Mouse (Mus musculus) megakaryocyte progenitor cell, adult 5-6 weeks (primary cell): ENCODE measurements at regions not wholly inside any gene's neighbourhood (a gene's known extent, or its start where the extent isn't known, plus 50 kb on each side); places are given as distances from the start of the nearest gene placed in this dataset.

Source experiments
- ATAC-seq: replicated peaks from 2 replicates; pipeline ENCODE4 v1.8.0; 2016; ENCODE audit warnings: mild to moderate bottlenecking, moderate TSS enrichment, inconsistent platforms; ENCODE audit not compliant: poor library complexity

DNA sequence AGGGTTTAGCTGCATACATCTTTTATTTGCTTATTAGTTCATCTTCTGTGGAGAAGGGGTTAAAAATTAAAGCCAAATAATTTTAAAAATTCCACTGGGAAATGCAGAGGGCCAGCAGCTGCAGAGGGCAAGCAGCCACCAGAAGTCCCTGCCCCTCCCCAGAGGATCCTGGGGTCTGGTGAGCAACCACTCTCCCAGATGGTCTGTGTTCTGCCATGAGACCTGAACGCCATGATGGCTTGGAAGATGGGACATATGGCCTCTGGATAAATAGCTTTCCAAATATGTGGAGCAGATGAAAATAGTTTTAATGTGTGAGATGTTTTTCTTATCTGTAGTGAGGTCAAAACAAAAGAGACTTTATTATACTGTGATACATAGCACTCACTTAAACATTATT lies 326.1 kb upstream of the Gm5148 start:
- ATAC-seq, result no peak

DNA sequence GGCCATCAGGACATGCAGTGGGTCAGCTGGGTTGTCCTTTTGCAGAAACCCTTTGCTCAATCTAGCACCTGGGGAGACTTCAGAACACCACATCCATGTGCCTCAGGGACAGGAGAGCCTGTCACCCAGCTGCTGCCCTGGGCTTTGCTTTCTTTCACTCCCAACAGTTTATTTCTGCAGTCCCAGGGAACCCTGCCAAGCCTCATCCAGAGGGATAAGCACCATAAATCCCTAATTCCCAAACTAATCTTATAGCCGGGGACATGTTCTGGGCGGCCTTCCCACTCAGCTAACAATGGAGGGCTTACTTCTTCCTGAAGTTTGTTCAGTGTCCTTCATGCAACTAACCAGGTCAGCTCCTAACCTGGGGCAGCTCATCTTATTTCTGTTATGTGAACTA lies 325.0 kb upstream of the Gm5148 start:
- no peak for ATAC-seq

DNA sequence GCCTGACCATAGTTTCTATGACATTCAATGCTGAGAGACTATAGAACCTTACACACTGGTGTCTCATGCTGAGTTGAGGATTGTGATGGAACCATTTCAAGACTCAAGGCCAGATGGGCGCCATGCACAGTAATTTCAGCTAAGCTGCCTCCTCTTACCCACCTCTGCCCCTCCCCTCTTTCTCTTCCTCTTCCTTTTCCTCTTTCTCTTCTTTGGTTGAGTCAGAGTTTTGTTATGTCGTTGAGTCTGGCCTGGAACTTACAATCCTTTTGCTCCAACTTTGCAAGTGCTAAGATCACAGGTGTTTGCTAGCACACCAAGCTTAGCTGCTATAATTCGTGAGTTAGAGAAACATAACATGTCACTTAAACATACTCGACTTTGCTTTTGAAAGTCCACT lies 323.2 kb upstream of the Gm5148 start:
- ATAC-seq, result no peak

DNA sequence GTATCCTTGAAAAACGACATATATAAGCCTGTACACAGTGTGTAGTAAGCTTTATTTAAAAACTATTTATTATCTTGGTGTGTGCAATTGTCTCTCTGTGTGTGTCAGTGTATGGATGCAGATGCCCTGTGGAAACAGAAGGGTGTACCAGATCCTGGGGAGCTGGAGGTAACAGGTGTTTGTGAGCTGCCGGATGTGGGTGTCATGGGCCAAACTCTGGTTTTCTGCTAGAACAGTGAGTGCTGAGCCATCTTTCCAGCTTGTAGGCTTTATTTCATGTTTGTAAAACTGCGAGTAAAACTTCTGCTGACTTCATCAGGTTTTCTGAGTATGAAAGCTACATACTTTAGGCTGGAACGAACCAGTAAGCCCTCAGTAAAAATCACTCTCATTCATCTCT lies 322.3 kb upstream of the Gm5148 start:
- ATAC-seq, result no peak

DNA sequence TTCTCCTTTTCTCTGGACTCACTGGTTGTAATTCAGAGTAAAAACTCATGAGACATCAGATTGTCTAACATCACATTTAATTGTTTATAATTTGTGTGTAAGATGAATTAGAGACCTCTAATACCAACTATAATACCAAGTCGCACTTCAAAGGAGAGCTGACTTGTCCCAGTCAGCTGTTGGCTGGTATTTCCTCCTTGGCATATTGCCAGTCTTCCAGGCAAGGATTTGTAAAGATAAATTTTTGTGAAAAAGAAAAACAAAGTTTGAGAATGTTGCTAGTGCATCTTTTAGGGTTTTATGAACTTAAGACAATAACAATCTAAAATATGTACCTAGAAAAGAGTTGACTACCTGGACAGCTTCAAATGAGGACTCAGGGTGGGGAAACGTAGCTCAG lies 321.7 kb upstream of the Gm5148 start:
- ATAC-seq, result no peak

DNA sequence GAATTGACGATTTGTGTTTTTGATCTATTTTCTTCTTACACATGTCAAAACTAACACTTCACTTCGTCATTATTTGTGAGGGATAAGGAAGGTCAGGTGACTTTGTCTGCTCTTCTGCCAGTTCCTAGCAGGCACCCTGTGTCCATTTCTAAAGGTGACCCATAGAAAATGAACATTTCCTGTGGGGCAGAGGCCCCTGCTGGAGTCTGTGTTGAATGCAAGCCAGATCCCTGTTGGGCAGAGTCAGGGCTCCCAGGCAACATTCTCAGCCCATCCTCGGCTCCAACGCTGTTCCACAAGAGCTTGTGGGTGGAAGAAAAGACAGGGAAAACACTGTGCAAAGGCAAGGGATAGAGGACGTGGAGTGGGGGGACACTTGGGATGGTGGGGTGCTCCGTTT lies 321.2 kb upstream of the Gm5148 start:
- ATAC-seq, result no peak

DNA sequence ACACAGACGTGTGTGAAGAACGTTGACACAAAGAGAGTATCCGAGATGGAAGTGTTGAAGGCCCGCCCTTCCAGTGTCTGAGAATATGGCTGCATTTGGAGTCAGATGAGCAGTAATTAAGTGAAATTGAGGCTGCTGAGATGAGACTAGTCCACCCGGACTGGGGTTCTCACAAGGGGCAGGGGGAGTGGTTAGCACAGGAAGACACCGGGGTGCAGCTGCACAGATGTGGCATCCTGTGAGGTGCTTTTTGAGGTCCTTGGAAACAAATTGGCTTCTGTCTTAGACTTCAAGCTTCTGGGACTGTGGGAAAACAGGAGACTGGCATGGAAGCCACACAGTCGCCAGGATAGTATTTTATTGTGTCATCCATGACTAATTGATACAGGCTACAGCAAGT lies 320.0 kb upstream of the Gm5148 start:
- ATAC-seq, result no peak

DNA sequence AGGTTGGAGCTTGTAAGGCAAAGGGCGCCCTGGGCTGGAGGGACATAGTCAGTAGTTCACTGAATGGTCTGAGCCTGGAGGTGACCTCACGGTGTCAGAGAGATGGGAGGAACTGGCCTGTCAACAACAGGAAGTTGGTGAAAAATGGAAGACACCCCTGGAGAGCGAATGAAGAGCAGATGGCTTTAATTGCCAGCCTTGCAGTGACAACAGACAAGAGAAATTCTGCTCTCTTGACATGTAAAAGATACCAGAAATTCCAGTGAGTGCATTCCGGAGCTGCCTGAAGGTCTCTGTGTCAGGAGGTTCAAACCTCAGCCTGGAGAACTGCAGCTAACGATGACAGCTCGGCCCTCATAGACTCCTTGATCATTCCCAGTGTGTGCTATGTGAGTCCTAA lies 318.3 kb upstream of the Gm5148 start:
- ATAC-seq, result peak; percentile 29; the same call in 1 of the 2 replicates

DNA sequence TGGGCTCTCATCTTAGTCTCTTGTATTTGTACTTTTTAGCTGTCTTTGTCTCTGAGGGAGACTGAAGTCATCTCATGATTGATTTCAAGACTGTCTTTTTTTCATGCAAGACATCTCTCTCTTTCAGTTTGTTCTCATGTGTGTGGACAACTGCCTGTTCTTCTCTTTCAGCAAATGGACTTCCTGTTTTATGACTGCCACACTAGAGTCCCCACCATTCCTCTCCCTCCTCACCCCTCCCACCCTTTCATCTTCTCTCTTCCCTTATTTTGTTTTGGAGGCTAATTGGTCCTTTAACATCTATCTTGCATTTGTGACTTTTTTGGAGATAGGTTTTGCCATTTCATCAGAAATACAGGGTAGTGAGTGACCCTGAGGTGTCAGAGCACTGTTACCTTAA lies 311.8 kb upstream of the Gm5148 start:
- ATAC-seq, result peak; percentile 57

DNA sequence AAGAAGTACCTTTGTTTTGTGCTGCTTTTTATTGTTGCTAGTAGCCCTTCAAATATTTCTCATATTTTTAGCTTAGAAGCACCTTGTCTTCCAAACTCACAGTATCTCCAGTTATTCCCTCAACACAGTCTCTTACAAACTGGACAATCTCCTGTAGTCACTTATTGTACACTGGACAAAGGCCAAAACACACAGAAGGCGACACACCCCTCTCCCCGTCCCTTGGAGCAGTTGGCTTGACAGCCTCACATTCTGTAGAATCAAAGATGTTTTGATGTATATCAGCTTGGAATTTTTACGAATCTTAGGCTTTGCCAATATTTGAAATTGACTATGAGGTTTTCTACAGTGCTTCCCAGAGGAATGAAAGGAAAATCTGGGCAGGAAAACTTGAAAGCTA lies 309.8 kb upstream of the Gm5148 start:
- no peak for ATAC-seq

DNA sequence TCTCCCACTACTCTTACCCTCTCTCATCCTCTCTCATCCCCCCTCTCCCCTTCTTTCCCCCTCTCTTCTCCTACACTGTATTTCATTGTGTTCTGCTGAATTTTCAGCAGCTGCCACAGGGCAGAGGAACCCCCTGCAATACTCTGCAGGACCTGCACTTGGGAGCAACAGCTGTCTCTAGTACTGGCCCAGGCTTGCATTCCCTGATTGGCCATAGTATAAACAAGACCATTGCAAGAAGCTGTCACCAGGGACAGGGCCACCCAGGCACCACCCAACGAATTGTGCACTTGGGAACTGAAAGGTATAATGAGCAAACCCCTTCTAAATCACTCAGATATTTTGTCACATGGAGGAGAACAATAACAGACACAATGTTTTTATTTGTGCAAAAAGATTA lies 290.5 kb upstream of the Gm5148 start:
- no peak for ATAC-seq

DNA sequence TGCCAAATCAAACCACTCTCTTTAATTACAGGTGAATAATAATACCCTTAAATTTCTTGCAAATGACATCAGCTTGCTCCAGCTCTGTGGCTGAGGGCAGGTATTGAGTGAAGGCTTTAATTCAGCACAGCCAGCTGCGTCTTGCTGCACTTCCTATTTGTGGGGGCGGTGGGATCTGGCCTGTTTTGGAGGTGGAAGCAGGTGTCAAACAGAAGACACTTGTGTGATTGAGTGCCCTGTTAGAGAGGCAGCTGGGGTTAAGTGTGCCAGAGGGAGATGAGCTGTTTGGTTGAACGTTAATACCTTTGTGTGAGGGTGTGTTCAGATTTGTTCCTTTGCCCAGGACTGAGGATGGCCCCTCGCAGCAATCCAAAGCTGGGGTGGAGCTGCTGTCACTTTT lies 284.9 kb upstream of the Gm5148 start:
- ATAC-seq, result no peak

DNA sequence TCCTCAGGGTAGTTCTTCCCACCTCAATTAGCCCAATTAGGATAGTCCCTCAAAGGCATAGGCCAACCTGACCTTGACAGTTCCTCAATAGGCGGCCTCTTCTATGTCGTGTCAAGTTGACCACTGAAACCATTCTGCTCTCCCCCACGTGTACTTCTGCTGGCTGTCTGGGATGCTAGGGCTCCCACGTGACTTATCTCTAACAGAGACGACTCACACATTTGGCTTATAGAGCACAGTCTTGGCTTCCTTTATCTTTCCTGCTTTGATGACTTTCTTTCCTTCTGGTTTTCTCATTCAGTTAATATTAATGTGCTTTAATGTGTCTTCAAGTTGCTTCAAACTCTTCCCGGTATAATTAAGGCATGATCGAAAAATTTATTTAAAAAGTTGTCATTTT lies 284.0 kb upstream of the Gm5148 start:
- ATAC-seq, result no peak

DNA sequence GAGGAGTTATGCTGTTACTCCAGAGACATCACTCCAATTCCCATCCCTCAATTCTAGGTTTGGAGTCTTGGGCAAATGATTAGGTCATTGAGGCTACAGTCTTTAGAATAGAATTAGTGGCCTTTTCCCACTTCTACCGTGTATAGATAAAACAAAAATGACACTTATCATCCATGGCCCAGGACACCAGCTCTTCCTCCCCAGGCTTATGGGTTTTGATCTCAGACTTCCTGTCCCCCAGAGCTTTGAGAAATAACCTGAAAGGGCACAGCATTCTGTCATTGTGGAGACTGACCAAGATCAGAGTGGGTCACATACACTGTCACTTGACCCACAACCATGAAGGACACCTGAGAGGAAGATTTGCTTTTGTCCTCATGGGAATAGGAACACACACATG lies 283.3 kb upstream of the Gm5148 start:
- ATAC-seq, result no peak

DNA sequence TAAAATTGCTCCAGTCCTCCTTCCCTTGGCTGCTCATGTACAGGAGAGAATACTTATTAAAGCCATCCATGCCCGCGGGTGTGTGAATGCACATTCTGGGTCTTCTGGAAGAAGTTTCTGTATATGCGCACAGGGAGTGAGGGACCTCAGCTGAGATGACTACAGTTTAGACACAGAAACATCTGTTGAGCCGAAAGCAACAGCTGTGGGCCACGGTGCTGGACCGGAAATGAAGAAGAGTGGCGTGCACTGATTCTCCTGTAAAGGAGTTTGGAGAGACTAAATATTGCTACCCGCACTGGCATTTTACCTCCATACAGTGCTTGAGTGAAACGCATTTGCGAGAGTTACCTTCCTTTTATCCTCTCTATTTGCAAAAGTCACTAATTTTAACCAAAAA lies 278.0 kb upstream of the Gm5148 start:
- no peak for ATAC-seq

DNA sequence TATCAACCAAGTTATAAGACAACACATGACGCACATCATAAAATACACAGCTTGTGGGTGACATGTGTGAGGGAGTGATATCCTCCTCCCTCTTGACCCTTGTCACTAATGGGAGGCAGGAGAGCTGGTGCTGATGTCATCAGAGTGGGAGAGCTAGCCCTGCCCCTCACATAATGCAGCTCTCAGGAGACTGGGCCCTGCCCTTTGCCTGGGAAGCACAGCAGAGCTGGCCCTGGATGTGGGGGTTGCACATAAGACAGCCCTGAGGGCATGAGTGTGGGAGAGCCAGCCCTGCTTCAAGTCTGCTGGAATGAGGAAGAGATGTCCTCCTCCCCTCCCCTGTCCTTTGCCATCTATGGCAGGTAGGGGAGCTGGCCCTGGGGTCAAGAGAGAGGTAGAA lies 275.5 kb upstream of the Gm5148 start:
- no peak for ATAC-seq

DNA sequence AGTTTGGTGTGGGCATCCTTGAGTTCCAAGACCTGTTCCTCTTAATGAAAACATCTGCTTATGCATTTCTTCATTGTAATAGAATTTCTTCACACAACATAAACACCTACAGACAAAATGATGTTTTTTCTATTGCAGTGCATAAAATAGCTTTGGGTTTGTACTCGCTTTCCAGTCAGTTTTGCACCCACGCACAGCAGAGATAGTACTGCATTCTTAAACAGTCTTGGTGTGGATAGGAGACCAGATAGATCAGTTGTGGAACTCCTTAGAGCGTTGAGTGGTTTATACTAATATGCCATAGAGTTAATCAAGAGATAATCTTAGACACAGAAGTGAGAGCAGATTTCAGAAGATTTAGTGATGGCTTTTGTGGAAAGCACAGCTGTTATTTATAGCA lies 273.7 kb upstream of the Gm5148 start:
- ATAC-seq, result no peak

DNA sequence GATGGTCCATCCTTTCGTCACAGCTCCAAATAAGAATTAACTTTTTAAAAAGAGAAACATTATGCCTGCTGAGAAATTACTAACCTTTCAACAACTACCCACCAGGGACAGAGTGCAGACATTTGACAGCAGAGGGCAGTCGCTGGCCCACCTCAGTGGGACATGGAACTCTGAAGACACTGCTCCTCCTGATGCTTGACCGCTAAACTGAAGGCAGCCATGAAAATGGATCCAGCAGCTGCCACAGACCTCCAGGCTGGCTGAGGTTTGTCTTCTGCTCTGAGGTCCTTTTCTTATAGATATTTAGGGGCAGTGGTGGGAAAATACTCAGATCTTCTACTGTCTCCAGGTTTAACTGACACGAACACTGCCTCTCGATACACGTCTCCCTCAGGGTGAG lies 265.7 kb upstream of the Gm5148 start:
- no peak for ATAC-seq

DNA sequence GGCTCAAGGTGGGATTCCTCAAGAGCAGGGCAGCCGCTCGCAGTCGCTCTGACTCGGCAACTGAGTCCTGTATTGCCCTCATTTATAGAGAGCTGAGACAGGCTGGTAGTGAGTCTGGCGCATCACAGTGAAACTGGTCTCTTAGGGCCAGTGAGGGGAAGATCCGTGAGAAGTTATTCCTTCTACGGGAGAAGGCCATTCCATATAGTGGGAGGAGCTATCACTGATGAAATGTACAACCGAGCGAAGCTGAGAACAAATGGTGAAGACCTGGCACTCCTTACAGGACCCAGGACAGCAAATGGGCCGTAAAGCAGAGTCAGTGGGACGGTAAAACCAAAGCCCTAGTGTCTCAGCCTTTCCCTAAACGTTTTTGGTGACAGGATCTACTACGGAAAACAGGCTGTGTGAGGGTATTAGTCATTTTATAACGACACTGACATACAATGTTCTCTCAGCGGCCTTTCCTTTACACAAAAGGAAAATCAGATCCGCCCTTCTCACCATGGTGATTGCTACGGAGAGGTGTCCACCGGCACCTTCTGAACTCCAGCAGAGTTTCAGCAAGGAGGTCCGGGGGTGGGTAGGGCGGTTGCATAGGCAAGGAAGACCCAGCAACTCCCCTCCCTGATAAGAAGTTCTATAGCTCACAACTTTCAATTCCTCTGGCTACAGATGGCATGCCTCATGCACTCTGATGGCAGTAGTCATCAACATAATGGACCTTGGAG lies 263.6 kb upstream of the Gm5148 start:
- ATAC-seq, result no peak

DNA sequence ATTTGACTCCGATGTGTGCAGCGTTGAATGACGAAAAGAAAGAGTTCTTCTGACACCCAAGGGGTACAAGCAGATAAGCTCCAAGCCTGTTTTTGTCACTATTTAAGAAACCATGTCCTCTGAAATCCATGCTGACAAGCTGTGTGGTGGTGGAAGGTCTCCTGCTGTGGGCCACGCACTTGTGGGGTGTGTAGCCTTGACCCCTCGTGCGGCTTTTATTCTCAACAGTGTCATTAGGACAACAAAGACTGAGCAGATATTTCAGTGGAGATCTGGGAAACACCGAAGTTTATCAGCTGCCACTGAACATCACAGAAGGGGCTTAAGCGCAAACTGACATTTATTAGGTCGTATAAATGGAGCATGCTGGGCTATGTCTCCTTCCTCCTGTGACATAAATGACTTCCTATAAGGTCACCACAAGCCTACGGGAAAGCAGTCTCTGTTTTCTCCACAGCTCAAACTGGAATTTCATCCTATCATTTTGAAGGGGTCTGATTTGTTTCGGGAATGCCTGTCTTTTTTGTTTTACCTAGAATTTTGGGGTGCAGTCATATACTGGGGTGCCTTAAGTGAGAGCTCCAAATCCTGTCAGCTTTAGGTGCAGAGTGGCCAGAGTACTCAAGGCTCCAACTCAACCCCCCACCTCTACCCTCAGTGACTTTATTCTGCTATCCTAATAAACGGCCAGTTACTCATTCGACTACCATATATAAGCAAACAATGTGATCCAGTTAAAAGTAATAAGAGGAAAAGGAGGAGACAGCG lies 262.9 kb upstream of the Gm5148 start:
- ATAC-seq, result no peak

DNA sequence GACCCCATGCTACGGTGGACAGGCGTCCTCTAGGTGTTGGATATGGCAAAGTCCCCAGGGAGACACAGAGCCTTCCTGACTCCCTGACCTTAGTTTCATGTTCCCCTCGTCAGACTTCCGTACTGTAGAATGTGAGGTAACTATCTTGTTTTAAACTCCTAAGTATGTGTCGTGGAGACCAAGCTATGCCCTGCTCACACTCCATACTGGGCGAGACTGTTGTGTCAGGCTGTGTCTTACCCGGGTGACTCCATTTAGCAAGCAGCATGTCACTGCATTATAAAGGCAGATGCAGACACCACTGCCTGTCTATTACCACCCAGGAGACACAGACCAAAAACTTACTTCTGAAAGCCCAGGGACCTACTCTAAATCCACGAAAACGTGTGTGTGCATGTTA lies 260.4 kb upstream of the Gm5148 start:
- ATAC-seq, result no peak

DNA sequence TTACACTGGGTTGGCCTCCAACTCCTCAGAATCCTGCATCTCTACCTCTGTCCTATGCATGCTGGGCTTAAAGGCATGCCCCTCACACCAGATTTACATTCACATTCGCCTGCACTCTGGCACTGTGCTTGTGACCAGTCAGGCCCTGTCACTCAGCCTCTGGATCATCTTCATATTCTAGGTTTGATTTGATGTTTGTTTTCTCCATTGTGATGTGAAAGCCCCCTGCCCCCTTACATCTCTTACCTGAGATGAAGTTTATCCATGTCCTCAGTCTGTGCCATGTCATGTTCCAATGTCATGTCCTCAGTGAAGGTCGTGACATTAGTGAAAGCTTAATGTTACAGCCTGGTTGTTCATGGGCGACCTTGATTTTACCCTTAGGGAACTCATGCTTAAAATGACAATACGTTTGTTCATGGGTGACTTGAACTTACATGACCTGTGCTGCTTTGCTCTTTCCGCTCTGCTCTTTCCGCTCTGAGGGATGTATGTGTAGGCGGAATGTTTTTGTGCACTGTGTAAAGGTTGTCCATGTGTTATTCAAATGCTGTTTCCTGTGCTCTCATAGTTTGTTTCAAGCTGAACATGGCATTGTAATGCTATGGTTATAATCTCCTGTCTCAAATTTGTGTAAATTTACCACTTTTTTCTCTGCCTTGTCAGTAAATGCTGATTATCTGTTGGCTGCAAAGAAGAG lies 257.3 kb upstream of the Gm5148 start:
- no peak for ATAC-seq
